Mouse (Mus musculus): ENCODE measurements around the gene Ccdc88c. TPM values are rescaled to one million over a fixed set of nuclear protein-coding genes. Genes with fewer than 3 reads are reported as not detected.
A peak's percentile ranks its signal among the peaks of the same experiment; 100 is the strongest.

Ccdc88c gene
- polyA plus RNA-seq, 1 experiment from 2014 or later = 12.9 TPM

- H3K4me3 ChIP-seq = no peak overlapping the region
- H3K4me1 ChIP-seq (replicated peaks) = peaks cover 70% of the 10 kb centered on the region
- H3K27ac ChIP-seq = peak overlapping the region; percentile 64
- H3K4me2 ChIP-seq = no peak overlapping the region
- WGBS = 88% methylated on average over 9 of the region's 9 CpGs
- ATAC-seq (ENCODE audit: low FRiP score) = no peak
- H3K36me3 ChIP-seq = no peaks in the 10 kb centered on the region
- peaks cover 15% of the 10 kb centered on the region for H3K27me3 ChIP-seq
- H3K9me3 ChIP-seq = no peaks in the 10 kb centered on the region
- no peak overlapping the region for H3K9ac ChIP-seq
These were observed 21.4 kb downstream of the Ccdc88c start for GRCm38 (mm10) chr12:101007427-101007826.

GRCm38 (mm10) chr12:101005665-101006420, 23.0 kb downstream of the Ccdc88c start:
- Histone ChIP-seq H3K4me1 (replicated peaks) (peaks cover 71% of the 10 kb centered on the region), H3K27ac (peak overlapping the region; percentile 66; the same call in 1 of the 2 replicates)
- WGBS = 88% methylated on average over 12 of the region's 12 CpGs

GRCm38 (mm10) chr12:101004982-101005381, 23.9 kb downstream of the Ccdc88c start:
- H3K9ac ChIP-seq = no peak overlapping the region
- no peak overlapping the region for H3K4me2 ChIP-seq
- H3K27ac ChIP-seq = peak overlapping the region; percentile 66
- H3K27me3 ChIP-seq = peaks cover 21% of the 10 kb centered on the region
- peaks cover 73% of the 10 kb centered on the region for H3K4me1 ChIP-seq (replicated peaks)
- 33% methylated on average over 5 of the region's 5 CpGs for WGBS
- no peaks in the 10 kb centered on the region for H3K36me3 ChIP-seq
- H3K4me3 ChIP-seq = no peak overlapping the region
- H3K9me3 ChIP-seq = no peaks in the 10 kb centered on the region
- ATAC-seq (ENCODE audit: low FRiP score) = peak; percentile 55

More at GRCm38 (mm10) chr12:101005665-101006420, 23.0 kb downstream of the Ccdc88c start:
- Histone ChIP-seq H3K4me2 (no peak overlapping the region), H3K27me3 (peaks cover 21% of the 10 kb centered on the region), H3K4me3 (no peak overlapping the region), H3K9me3 (no peaks in the 10 kb centered on the region), H3K9ac (0 out of 2 replicates have a peak overlapping the region, but pooled peaks have one; percentile 26), H3K36me3 (no peaks in the 10 kb centered on the region)
- no peak for ATAC-seq (ENCODE audit: low FRiP score)

GRCm38 (mm10) chr12:101002801-101003513, 25.9 kb downstream of the Ccdc88c start:
- Histone ChIP-seq H3K9me3 (no peaks in the 10 kb centered on the region), H3K4me3 (no peak overlapping the region), H3K9ac (no peak overlapping the region), H3K4me1 (replicated peaks) (peaks cover 84% of the 10 kb centered on the region), H3K36me3 (no peaks in the 10 kb centered on the region), H3K27ac (no peak overlapping the region), H3K4me2 (no peak overlapping the region), H3K27me3 (peaks cover 21% of the 10 kb centered on the region)
- ATAC-seq (ENCODE audit: low FRiP score) = no peak
- 45% methylated on average over 4 of the region's 4 CpGs for whole genome bisulfite sequencing

- H3K27me3 ChIP-seq = peaks cover 21% of the 10 kb centered on the region
- 46% methylated on average over 7 of the region's 7 CpGs for WGBS
- H3K9me3 ChIP-seq = no peaks in the 10 kb centered on the region
- H3K27ac ChIP-seq = 0 out of 2 replicates have a peak overlapping the region, but pooled peaks have one; percentile 40
- H3K4me3 ChIP-seq = no peak overlapping the region
- no peak overlapping the region for H3K4me2 ChIP-seq
- peaks cover 84% of the 10 kb centered on the region for H3K4me1 ChIP-seq (replicated peaks)
- no peak for ATAC-seq (ENCODE audit: low FRiP score)
- no peaks in the 10 kb centered on the region for H3K36me3 ChIP-seq
- no peak overlapping the region for H3K9ac ChIP-seq
These were observed 29.5 kb downstream of the Ccdc88c start for GRCm38 (mm10) chr12:100999061-100999954.

DNA sequence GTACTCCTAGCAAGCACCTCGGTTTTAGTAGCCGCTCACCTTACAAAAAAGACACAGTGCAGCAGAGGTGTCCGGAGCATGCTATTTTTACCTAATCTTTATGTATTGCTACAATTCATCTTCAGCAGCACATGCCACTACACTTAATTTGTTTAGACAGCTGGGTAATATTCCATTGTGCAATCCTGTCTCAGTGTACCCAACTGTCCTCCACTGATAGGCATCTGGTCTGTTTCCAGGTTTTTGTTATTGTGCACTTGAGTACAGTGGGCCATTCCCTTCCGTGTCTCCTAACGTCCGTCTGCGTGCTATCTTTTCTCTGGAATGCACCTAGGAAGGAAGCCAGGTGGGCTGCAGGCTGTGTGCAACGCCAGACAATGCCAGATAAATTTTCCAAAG, 30.3 kb downstream of the Ccdc88c start:
- 61% methylated on average over 8 of the region's 8 CpGs for WGBS
- Histone ChIP-seq H3K4me1 (replicated peaks) (peaks cover 78% of the 10 kb centered on the region), H3K4me3 (no peak overlapping the region), H3K9ac (peak overlapping the region; percentile 9; the same call in 1 of the 2 replicates), H3K27me3 (peaks cover 21% of the 10 kb centered on the region), H3K9me3 (no peaks in the 10 kb centered on the region), H3K4me2 (no peak overlapping the region), H3K36me3 (no peaks in the 10 kb centered on the region), H3K27ac (peak overlapping the region; percentile 40; the same call in 1 of the 2 replicates)
- ATAC-seq (ENCODE audit: low FRiP score) = no peak

DNA sequence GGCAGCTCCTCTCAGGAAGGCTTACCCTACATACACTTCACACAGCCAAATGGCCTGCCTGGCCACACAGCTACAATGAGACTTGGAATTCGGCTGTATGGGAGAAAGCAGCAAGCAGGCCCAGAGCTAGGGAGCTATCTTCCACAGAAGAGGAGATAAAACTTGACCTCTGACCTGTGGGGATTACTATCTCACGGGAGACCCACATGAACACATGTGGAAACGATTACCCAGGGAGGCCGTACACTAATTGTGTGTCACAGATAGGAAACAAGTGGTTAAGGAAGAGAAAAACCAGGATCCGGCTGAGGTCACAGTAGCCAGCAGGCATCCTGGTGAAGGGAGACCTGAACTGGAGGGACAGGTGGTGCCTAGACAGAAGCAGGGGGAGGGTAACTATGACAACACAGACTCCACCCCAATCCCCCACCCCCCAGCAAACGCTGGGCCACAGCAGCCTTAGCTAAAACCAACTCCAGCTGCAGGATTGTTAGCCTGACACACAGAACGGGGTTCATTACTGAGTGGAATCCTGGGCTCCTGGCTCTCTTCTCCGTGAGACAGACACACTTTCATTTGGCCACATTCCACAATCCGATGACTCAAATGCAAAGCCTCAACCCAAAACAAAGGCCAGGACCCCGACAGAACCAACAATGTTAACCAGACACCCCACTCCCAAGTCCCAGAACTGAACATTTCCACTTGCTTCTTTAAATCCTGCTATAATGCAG, 30.9 kb downstream of the Ccdc88c start:
- Histone ChIP-seq H3K4me2 (no peak overlapping the region), H3K27me3 (peaks cover 17% of the 10 kb centered on the region), H3K9me3 (no peaks in the 10 kb centered on the region), H3K27ac (peak overlapping the region; percentile 40; the same call in 1 of the 2 replicates), H3K9ac (peak overlapping the region; percentile 9; the same call in 1 of the 2 replicates), H3K4me3 (no peak overlapping the region), H3K4me1 (replicated peaks) (peaks cover 73% of the 10 kb centered on the region), H3K36me3 (no peaks in the 10 kb centered on the region)
- 36% methylated on average over 10 of the region's 10 CpGs for WGBS
- no peak for ATAC-seq (ENCODE audit: low FRiP score)

- peaks cover 72% of the 10 kb centered on the region for H3K4me1 ChIP-seq (replicated peaks)
- no peak overlapping the region for H3K4me2 ChIP-seq
These were observed 32.4 kb downstream of the Ccdc88c start for GRCm38 (mm10) chr12:100996378-100996898.

GRCm38 (mm10) chr12:100995607-100996377, 33.1 kb downstream of the Ccdc88c start:
- H3K4me1 ChIP-seq (replicated peaks) = peaks cover 72% of the 10 kb centered on the region
- H3K27me3 ChIP-seq = peaks cover 11% of the 10 kb centered on the region; the same call in 1 of the 2 replicates
- no peaks in the 10 kb centered on the region for H3K36me3 ChIP-seq
- ATAC-seq (ENCODE audit: low FRiP score) = no peak
- no peak overlapping the region for H3K4me3 ChIP-seq
- peak overlapping the region; percentile 26 for H3K27ac ChIP-seq
- H3K9me3 ChIP-seq = no peaks in the 10 kb centered on the region
- no peak overlapping the region for H3K4me2 ChIP-seq
- H3K9ac ChIP-seq = no peak overlapping the region
- 41% methylated on average over 16 of the region's 16 CpGs for WGBS

More at GRCm38 (mm10) chr12:100996378-100996898, 32.4 kb downstream of the Ccdc88c start:
- WGBS = 24% methylated on average over 5 of the region's 5 CpGs
- no peak overlapping the region for H3K9ac ChIP-seq
- H3K9me3 ChIP-seq = no peaks in the 10 kb centered on the region
- H3K36me3 ChIP-seq = no peaks in the 10 kb centered on the region
- peak; percentile 18; the same call in 1 of the 2 replicates for ATAC-seq (ENCODE audit: low FRiP score)
- no peak overlapping the region for H3K4me3 ChIP-seq
- H3K27me3 ChIP-seq = peaks cover 14% of the 10 kb centered on the region; the same call in 1 of the 2 replicates
- peak overlapping the region; percentile 26 for H3K27ac ChIP-seq

DNA sequence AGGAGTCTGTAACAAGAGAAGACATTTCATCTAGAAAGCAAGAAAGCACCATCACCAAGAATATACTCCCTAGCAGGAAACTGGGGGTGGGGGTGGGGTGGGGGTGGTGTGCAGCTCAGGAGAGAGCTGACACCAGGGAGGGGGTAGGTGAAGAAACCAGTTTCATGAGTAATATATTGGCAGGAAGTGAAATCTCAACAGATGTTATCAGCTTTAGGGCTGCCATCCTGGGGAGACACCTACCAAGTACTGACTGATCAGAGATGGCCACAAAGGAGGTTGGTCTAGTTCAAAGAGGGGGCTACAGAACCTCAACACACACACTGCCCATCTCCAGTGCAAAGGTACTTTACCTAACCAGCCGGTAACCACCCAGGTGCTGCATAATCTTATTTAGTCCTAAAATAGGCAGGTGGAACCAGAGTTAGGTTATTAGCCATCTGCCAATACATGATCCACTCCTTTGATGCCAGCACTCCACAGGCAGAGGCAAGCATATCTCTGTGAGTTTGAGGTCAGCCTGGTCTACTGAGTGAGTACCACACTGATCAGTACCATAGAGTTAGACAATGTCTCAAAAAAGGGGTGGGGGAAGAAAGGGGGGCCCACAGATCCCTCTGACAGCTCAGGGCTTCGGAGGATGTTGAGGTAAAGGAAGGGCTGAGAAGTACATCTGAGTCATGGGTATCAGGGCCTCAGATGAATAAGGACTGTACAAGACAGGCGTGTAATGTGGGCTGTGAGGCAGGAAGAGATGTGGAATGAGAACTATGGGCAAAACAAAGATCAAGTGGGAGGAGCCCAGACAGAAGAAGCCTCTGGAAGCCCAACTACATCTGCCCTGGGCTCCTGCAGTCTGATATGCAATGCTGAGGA, 34.5 kb downstream of the Ccdc88c start:
- Histone ChIP-seq H3K9ac (no peak overlapping the region), H3K4me1 (replicated peaks) (peaks cover 77% of the 10 kb centered on the region), H3K9me3 (no peaks in the 10 kb centered on the region), H3K27ac (no peak overlapping the region), H3K36me3 (no peaks in the 10 kb centered on the region), H3K27me3 (peaks cover 11% of the 10 kb centered on the region; the same call in 1 of the 2 replicates), H3K4me3 (no peak overlapping the region), H3K4me2 (no peak overlapping the region)
- 70% methylated on average over 3 of the region's 3 CpGs for WGBS
- ATAC-seq (ENCODE audit: low FRiP score) = no peak
